Mouse (Mus musculus): ENCODE measurements at regions not wholly inside any gene's neighbourhood (a gene's known extent, or its start where the extent isn't known, plus 50 kb on each side); places are given as distances from the start of the nearest gene placed in this dataset.

- DNase-seq (ENCODE audit: low spot score), result no peak
- H3K36me3 ChIP-seq (replicated peaks), result no peaks in the 10 kb centered on the region
- H3K27ac ChIP-seq (replicated peaks), result no peak overlapping the region
- no peak overlapping the region for H3K4me3 ChIP-seq
- no peaks in the 10 kb centered on the region for H3K27me3 ChIP-seq (replicated peaks; ENCODE audit: low read depth, poor library complexity, severe bottlenecking)
- no peaks in the 10 kb centered on the region for H3K4me1 ChIP-seq
- no peaks in the 10 kb centered on the region for H3K9me3 ChIP-seq
- 87% methylated on average over 2 of the region's 2 CpGs for WGBS
These were observed 426.4 kb upstream of the Lrrc4c start for GRCm38 (mm10) chr2:95891566-95891965.

GRCm38 (mm10) chr2:95905026-95905425 is 412.9 kb upstream of the Lrrc4c start:
- 75% methylated on average over 4 of the region's 4 CpGs for WGBS
- H3K27ac ChIP-seq (replicated peaks), result no peak overlapping the region
- no peak for DNase-seq (ENCODE audit: low spot score)
- H3K27me3 ChIP-seq (replicated peaks; ENCODE audit: low read depth, poor library complexity, severe bottlenecking), result no peaks in the 10 kb centered on the region
- H3K9me3 ChIP-seq, result no peaks in the 10 kb centered on the region
- no peak overlapping the region for H3K4me3 ChIP-seq
- H3K36me3 ChIP-seq (replicated peaks), result no peaks in the 10 kb centered on the region
- H3K4me1 ChIP-seq, result no peaks in the 10 kb centered on the region

GRCm38 (mm10) chr2:95909758-95910157 is 408.2 kb upstream of the Lrrc4c start:
- H3K4me3 ChIP-seq, result no peak overlapping the region
- DNase-seq (ENCODE audit: low spot score), result no peak
- no peak overlapping the region for H3K27ac ChIP-seq (replicated peaks)
- no peaks in the 10 kb centered on the region for H3K36me3 ChIP-seq (replicated peaks)
- H3K4me1 ChIP-seq, result no peaks in the 10 kb centered on the region
- no peaks in the 10 kb centered on the region for H3K27me3 ChIP-seq (replicated peaks; ENCODE audit: low read depth, poor library complexity, severe bottlenecking)
- no peaks in the 10 kb centered on the region for H3K9me3 ChIP-seq

GRCm38 (mm10) chr2:95910160-95910559 is 407.8 kb upstream of the Lrrc4c start:
- WGBS, result 46% methylated on average over 2 of the region's 2 CpGs
- H3K27me3 ChIP-seq (replicated peaks; ENCODE audit: low read depth, poor library complexity, severe bottlenecking), result no peaks in the 10 kb centered on the region
- DNase-seq (ENCODE audit: low spot score), result peak; percentile 19

More at GRCm38 (mm10) chr2:95910160-95910559, 407.8 kb upstream of the Lrrc4c start:
- H3K4me1 ChIP-seq, result no peaks in the 10 kb centered on the region
- no peak overlapping the region for H3K27ac ChIP-seq (replicated peaks)
- H3K36me3 ChIP-seq (replicated peaks), result no peaks in the 10 kb centered on the region
- no peaks in the 10 kb centered on the region for H3K9me3 ChIP-seq
- no peak overlapping the region for H3K4me3 ChIP-seq
